Mouse (Mus musculus) midbrain, embryonic 13.5 days (tissue): Measurements from ENCODE around the gene Cpz. TPM values are rescaled to one million over a fixed set of nuclear protein-coding genes. Genes with fewer than 3 reads are reported as not detected.

ENCODE experiments used
- ATAC-seq: fragments of 200-750 bp; cut with Nextera tagmentation; 2 replicates; pipeline ENCODE4 v1.8.0; 2017; ENCODE audit warnings: mild to moderate bottlenecking, moderate TSS enrichment, moderate library complexity
- H3K27ac ChIP-seq: fragments of 300-500 bp; sonication (generic); 2 replicates; pipeline ENCODE4 v1.5.1; 2015; ENCODE audit warnings: inconsistent platforms, mild to moderate bottlenecking, moderate library complexity
- H3K27me3 ChIP-seq: fragments of 300-500 bp; sonication (generic); 2 replicates; pipeline ENCODE4 v1.6.1; 2015; ENCODE audit warnings: mild to moderate bottlenecking, inconsistent platforms
- H3K36me3 ChIP-seq: fragments of 300-500 bp; sonication (generic); 2 replicates; pipeline ENCODE4 v1.6.1; 2015; ENCODE audit warnings: mild to moderate bottlenecking, inconsistent platforms
- H3K4me1 ChIP-seq: fragments of 300-500 bp; sonication (generic); replicated peaks from 2 replicates; pipeline ENCODE4 v1.6.1; 2015; ENCODE audit warnings: inconsistent platforms
- H3K4me2 ChIP-seq: fragments of 300-500 bp; sonication (generic); replicated peaks from 2 replicates; pipeline ENCODE4 v1.6.1; 2015; ENCODE audit warnings: moderate library complexity, mild to moderate bottlenecking, inconsistent platforms
- H3K4me3 ChIP-seq: fragments of 300-500 bp; sonication (generic); replicated peaks from 2 replicates; pipeline ENCODE4 v1.5.1; 2015; ENCODE audit warnings: mild to moderate bottlenecking, inconsistent platforms
- H3K9ac ChIP-seq: fragments of 300-500 bp; sonication (generic); replicated peaks from 2 replicates; pipeline ENCODE4 v1.6.1; 2015; ENCODE audit warnings: mild to moderate bottlenecking, inconsistent platforms
- H3K9me3 ChIP-seq: fragments of 300-500 bp; sonication (generic); 2 replicates; pipeline ENCODE4 v1.6.1; 2016; ENCODE audit warnings: mild to moderate bottlenecking, inconsistent platforms
- WGBS: fragments of 180-500 bp; shearing (Covaris S2); methylation state at CpG from one replicate; pipeline ENCODE4 v1.1.7; 2015; 5-methylcytosine and 5-hydroxymethylcytosine counted together
- polyA plus RNA-seq: library from polyadenylated mRNA; unstranded; fragments of >200 nt; fragmentation: Nextera tagmentation; extraction: Ambion mirVana; gene quantifications from 2 replicates; pipeline ENCODE4 v1.2.1, GENCODE M21; 2015

Gene Cpz
- polyA plus RNA-seq, result 1.0 and 1.4 TPM in 2 replicates

DNA sequence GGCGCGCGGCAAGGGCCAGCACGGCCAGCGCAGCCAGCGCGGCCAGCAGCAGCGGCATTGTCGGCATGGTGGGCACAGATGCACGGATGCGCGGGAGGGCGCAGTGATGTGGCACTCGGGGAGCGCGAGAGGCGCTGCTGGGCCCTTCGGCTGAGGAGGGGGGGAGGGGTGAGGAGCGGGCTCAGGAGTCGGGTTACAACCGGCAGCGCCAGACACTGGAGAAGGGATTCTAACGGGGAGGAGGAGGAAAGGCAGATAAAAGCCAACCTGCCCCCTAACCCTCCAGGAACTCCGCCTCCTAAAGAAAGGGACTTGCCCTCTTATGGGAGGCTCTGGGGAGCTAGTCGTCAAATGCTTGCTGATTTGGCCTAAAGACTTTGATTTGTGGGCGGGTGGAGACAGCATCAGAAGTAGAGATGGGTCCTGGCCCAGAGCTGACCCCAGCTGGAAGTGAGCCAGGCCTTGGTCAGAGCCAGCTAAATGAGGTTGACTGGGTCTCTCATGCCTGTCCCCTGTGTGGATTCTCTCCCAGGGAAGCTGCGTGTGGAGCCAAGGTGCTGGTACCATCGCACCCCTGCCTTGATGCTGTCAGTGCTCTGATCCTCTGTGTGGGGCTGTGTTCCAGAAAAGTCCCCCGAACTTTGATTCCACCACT is at the start of gene Cpz:
Cpz (minus strand) TSS at position 230 of the 655 bp plus-strand sequence.
- no peaks in the 10 kb centered on the region for H3K9me3 ChIP-seq
- WGBS, result 2% methylated on average over 29 of the region's 29 CpGs
- H3K27ac ChIP-seq, result no peak within 1 kb of the TSS
- peak within 1 kb of the TSS; percentile 29 for H3K4me3 ChIP-seq
- H3K4me1 ChIP-seq, result peaks cover 14% of the 10 kb centered on the region
- no peaks in the 10 kb centered on the region for H3K36me3 ChIP-seq
- peak within 1 kb of the TSS; percentile 59 for H3K4me2 ChIP-seq
- peak within 1 kb of the TSS; percentile 55 for H3K9ac ChIP-seq
- H3K27me3 ChIP-seq, result peaks cover 40% of the 10 kb centered on the region
- ATAC-seq, result peak; percentile 76

DNA sequence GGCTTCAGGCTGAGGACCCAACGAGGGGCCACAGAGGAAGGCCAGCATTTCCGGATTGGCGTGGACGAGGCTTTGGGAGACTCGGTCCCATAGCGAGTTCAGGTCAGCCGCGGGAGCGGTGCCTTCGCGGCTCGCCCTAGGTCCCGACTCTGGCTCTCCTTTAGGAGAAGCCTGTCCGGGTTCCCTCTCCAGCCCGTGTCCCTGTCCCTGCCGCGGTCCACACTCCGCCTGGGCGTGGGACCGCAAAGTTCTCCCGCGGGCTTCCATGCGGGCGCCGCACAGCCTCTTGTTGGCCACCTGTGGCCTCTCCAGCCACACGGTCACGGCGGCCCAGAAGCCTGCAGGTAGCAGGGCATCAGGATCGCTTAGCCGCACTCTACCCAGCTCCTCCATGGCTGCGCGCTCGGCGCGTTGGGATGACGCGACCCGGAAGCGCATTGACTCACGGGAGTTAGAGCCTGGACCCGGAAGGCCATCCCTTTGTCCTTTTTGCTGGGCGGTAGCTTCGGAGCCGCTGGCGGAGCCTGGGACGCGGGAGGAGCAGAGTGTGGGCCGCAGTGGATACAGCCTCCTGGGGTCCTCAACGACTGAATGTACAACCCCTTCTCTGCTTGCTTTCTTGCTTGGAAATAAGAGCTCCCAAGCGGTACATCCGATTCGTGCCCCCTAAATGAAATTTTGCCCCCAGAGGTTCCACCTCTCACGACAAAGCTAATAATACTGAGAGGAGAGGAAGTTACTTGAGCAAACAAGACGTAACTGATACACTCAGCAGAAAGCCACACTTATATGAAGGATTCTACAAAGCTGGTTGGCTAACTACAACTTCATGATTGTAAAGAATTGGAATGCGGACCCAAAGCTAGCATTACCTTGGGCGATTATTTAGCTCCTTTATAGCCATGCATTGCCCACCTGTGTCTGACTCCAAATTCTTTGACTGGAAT is 49.4 kb upstream of the Cpz start, which contains the start of gene Trmt44:
Trmt44 (minus strand) TSS at position 418 of the 947 bp plus-strand sequence.
- Histone ChIP-seq H3K9me3 (no peaks in the 10 kb centered on the region), H3K4me2 (peak within 1 kb of the TSS; percentile 98), H3K4me3 (peak within 1 kb of the TSS; percentile 94), H3K27me3 (peaks cover 16% of the 10 kb centered on the region), H3K9ac (peak within 1 kb of the TSS; percentile 82), H3K4me1 (peaks cover 15% of the 10 kb centered on the region), H3K36me3 (peaks cover 31% of the 10 kb centered on the region), H3K27ac (peak within 1 kb of the TSS; percentile 88)
- peak; percentile 98 for ATAC-seq
- 4% methylated on average over 56 of the region's 56 CpGs for WGBS

DNA sequence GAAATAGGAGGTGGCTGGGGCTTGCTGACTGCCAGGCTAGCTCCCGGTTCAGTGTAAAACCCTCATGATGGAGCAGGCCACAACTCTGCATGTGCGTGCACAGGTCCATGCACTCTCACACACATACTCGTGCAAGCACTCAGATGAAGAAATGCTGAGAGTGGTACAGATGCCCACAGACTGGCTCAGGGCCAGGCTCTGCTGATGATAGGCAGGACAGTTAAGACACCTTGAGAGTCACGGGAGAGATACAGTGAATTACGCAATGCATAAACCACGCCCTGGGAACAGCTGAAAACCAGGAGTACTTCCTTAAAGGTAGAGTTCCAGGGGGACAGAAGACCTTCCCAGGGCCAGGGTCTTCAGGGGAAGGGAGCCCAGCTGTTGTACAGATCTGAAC is 46.0 kb upstream of the Cpz start:
- no peak for ATAC-seq
- WGBS, result 95% methylated on average over 6 of the region's 6 CpGs
- Histone ChIP-seq H3K4me3 (no peak overlapping the region), H3K4me1 (peaks cover 15% of the 10 kb centered on the region), H3K9ac (no peak overlapping the region), H3K27ac (no peak overlapping the region), H3K27me3 (no peaks in the 10 kb centered on the region), H3K4me2 (no peak overlapping the region), H3K36me3 (peaks cover 60% of the 10 kb centered on the region), H3K9me3 (no peaks in the 10 kb centered on the region)

DNA sequence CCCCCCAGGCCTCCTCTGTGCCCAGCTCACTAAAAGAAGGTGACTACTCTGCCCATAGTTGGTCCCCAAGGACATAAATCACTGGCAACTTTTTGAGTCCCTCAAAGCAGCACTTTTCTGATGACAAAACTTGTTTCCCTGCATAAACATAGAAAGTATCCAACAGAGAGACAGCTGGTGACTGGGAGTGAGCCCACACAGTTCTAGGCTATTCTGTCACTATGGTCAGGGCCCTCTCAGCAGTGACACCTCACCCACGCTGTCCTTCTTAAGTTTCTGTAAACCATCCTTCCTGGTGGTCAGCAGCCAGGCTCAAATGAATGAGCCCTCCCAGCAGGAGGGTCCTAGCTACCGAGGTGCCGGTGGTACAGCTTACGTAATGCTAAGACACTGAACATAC is 41.1 kb upstream of the Cpz start:
- Histone ChIP-seq H3K9ac (no peak overlapping the region), H3K9me3 (no peaks in the 10 kb centered on the region), H3K36me3 (peaks cover 94% of the 10 kb centered on the region), H3K27me3 (no peaks in the 10 kb centered on the region), H3K4me1 (no peaks in the 10 kb centered on the region), H3K27ac (no peak overlapping the region), H3K4me3 (no peak overlapping the region), H3K4me2 (no peak overlapping the region)
- ATAC-seq, result no peak
- 87% methylated on average over 4 of the region's 4 CpGs for WGBS

DNA sequence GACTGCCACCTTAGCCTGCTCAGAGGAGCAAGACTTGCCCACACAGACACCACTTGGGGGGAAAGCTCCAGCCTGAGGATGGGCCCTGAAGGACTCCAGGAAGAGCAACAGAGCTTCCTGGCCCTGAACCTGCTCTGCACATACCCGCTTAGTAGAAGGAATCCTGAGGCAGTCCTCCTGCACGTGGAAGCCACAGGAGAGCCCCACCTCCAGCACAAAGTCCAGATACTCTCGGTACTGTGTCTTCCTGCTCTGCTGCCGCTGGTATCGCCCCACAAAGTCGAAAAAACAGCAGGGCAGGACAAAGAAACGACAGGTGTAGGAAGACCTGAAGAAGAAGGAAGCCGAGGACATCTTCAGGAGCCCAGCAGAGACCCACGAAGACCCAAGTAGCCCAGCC is 39.7 kb upstream of the Cpz start:
- Histone ChIP-seq H3K27me3 (no peaks in the 10 kb centered on the region), H3K4me3 (no peak overlapping the region), H3K27ac (no peak overlapping the region), H3K9ac (no peak overlapping the region), H3K9me3 (no peaks in the 10 kb centered on the region), H3K36me3 (peaks cover 93% of the 10 kb centered on the region), H3K4me1 (no peaks in the 10 kb centered on the region), H3K4me2 (no peak overlapping the region)
- WGBS, result 86% methylated on average over 9 of the region's 9 CpGs
- no peak for ATAC-seq

DNA sequence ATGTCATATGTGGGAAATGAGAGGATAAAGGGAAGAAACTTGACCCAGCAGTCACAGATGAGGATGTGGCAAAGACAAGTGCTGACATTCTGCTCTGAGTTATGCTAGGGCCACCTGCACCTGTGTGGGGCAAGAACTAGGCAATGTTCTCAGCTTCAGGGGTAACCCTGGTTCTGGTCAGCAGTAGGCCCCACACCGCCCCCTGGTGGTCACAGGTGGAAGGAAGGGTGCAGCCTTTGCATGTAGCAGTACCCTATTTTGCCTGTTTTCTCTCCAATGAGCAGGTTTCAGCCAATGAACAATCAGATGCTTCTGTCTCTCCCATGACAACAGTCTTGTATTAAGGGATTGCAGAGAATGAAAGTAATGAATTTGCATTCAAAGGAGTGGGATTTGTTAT is 38.0 kb upstream of the Cpz start:
- Histone ChIP-seq H3K27ac (no peak overlapping the region), H3K4me2 (no peak overlapping the region), H3K27me3 (no peaks in the 10 kb centered on the region), H3K4me1 (no peaks in the 10 kb centered on the region), H3K4me3 (no peak overlapping the region), H3K36me3 (peaks cover 92% of the 10 kb centered on the region), H3K9ac (no peak overlapping the region), H3K9me3 (no peaks in the 10 kb centered on the region)
- 0% methylated on average over 1 of the region's 1 CpGs for WGBS
- peak; percentile 65; the same call in 1 of the 2 replicates for ATAC-seq

DNA sequence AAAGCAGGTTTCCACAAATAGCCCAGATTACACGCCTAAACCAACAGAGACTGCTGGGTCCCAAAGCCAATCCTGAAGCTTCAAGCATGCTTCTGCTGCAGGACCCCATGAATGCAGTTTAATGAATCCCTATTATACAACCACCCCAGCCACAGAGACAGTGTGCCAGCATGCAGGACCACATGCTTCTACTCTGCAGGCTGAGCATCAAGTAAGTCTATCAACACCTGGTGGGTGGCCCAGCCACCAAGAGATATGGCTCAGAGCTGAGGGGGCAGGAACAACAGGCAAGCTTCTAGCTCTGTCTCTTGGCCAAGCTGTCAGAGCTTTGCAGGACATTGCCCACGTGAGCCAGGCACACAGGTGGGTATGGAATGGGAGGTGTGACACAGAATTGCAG is 37.1 kb upstream of the Cpz start:
- H3K9ac ChIP-seq, result no peak overlapping the region
- H3K36me3 ChIP-seq, result peaks cover 92% of the 10 kb centered on the region
- H3K27ac ChIP-seq, result no peak overlapping the region
- no peaks in the 10 kb centered on the region for H3K9me3 ChIP-seq
- H3K27me3 ChIP-seq, result no peaks in the 10 kb centered on the region
- 92% methylated on average over 2 of the region's 2 CpGs for WGBS
- ATAC-seq, result no peak
- H3K4me1 ChIP-seq, result no peaks in the 10 kb centered on the region
- no peak overlapping the region for H3K4me2 ChIP-seq
- H3K4me3 ChIP-seq, result no peak overlapping the region

DNA sequence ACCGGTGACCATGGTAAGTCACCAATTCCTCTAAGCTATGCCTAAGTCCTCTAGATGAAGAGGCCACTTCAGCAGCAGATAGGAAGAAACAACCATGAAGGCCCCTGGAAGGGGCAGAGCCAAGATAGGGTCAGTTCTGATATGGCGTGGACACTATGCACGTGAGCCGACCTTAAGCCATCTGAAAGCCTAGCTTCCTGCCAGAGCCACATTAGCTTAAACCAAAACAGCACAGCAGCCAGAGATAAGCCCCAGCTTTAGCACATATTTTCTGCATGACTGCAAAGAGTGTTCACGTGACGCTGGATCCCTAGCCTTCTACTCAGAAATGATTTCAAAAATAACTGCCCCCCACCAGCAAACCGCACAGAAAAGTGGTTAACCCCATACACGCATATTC is 33.9 kb upstream of the Cpz start:
- H3K9me3 ChIP-seq, result no peaks in the 10 kb centered on the region
- H3K4me1 ChIP-seq, result no peaks in the 10 kb centered on the region
- no peak overlapping the region for H3K9ac ChIP-seq
- no peak for ATAC-seq
- H3K27me3 ChIP-seq, result no peaks in the 10 kb centered on the region
- H3K27ac ChIP-seq, result no peak overlapping the region
- 78% methylated on average over 8 of the region's 8 CpGs for WGBS
- peaks cover 87% of the 10 kb centered on the region for H3K36me3 ChIP-seq
- no peak overlapping the region for H3K4me2 ChIP-seq
- H3K4me3 ChIP-seq, result no peak overlapping the region

DNA sequence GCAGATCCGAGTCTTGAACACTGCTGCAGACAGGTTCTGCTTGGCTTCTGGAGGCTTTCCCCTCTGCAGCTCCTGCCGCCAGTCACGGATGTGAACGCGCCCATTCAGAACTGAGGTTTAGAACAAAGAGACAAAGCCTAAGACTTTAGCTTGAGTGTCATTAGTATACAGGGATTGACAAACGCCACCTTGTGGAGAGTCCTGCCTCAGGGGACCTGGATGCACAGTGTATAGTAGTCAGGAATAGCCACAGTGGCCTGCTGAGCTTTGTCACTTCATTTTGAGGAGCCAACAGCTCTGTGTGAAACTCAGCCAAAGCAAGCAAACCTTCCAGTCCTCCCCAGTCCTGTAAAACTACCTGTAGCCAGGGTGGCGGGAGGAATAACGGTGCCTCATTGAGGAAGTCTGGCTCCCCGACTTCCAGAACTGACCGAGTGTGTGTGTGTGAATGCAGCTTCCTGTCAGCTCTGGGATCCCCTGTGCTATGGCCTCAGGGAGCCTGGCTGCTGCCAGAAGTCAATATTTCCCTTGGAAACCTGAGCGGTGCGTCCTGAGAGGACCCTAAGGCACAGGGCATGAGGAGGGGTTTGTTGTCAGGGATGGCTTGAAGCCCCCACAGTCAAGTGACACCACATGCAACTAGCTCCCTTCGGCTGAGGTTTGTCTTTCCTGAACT is 32.6 kb upstream of the Cpz start:
- WGBS, result 60% methylated on average over 13 of the region's 13 CpGs
- no peak overlapping the region for H3K4me2 ChIP-seq
- no peaks in the 10 kb centered on the region for H3K9me3 ChIP-seq
- H3K27ac ChIP-seq, result no peak overlapping the region
- ATAC-seq, result no peak
- H3K4me1 ChIP-seq, result no peaks in the 10 kb centered on the region
- peaks cover 84% of the 10 kb centered on the region for H3K36me3 ChIP-seq
- H3K9ac ChIP-seq, result no peak overlapping the region
- no peaks in the 10 kb centered on the region for H3K27me3 ChIP-seq
- H3K4me3 ChIP-seq, result no peak overlapping the region

DNA sequence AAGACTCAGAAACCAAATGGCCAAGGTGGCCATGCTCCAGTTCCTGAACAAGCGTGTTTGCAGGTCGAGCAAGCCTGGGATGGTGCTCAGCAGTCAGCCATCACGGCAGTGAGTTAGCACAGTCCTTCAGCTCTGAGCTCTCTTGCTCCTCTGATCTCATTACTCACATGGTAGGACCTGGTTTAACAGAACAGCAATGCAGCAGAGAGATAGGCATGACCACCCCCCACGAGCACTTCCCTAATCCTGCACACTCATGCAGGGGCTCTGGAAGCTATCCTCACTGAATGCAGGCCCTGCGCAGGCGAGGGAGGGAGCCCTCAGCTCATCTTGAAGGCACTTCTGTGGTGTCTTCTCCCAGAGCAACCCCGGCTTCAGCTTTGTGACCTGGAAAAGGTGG is 30.9 kb upstream of the Cpz start:
- H3K9me3 ChIP-seq, result no peaks in the 10 kb centered on the region
- 86% methylated on average over 7 of the region's 7 CpGs for WGBS
- no peaks in the 10 kb centered on the region for H3K27me3 ChIP-seq
- no peak overlapping the region for H3K9ac ChIP-seq
- H3K36me3 ChIP-seq, result peaks cover 67% of the 10 kb centered on the region
- H3K4me1 ChIP-seq, result no peaks in the 10 kb centered on the region
- ATAC-seq, result no peak
- no peak overlapping the region for H3K27ac ChIP-seq
- H3K4me2 ChIP-seq, result no peak overlapping the region
- H3K4me3 ChIP-seq, result no peak overlapping the region

DNA sequence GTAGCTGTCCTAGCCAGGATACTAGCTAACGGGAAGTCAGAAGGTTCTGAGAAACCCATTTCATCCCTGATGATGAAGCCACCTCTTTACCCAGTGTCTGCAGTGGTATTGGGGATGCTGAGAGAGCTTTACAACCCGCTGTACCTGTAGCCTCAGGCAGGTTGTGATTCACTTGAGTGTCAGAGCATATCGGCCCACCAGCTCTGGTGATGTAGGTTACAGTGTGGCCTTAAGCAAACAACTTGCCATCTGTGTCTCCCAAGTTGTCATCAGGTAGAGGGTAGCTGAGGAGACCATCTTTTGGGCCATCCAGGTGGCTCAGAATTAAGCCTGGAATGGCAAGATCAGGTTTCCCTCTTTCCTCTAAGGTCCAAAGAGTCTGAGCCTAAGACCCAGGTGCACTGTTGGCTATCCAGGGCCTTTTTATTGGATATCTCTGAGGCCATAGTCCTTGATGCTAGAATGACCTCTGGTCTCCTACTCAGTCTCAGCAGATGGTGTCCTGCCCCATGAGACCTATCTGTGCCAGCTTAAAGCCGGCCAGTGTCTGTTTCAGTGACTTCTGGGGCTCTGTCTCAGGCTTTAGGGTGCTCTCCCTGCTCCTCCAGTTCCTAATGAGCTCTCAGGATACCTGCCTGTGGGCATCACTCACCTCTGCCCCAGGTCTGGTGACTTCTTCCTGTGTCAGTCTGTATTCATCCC is 27.5 kb upstream of the Cpz start:
- no peak overlapping the region for H3K9ac ChIP-seq
- H3K27me3 ChIP-seq, result no peaks in the 10 kb centered on the region
- no peaks in the 10 kb centered on the region for H3K9me3 ChIP-seq
- H3K4me1 ChIP-seq, result no peaks in the 10 kb centered on the region
- H3K36me3 ChIP-seq, result peaks cover 41% of the 10 kb centered on the region
- no peak for ATAC-seq
- 90% methylated on average over 4 of the region's 4 CpGs for WGBS
- H3K4me2 ChIP-seq, result no peak overlapping the region
- H3K27ac ChIP-seq, result no peak overlapping the region
- H3K4me3 ChIP-seq, result no peak overlapping the region
